Mouse (Mus musculus): Measurements from ENCODE around the gene AB124611. TPM values are rescaled to one million over a fixed set of nuclear protein-coding genes. Genes with fewer than 3 reads are reported as not detected.

The AB124611 gene
- polyA plus RNA-seq, 2 experiments from 2014 or later = 51.6 to 60.4 TPM

Other genes starting within 250 kb of the AB124611 start
- gene Kri1, start 238.2 kb upstream of the AB124611 start, polyA plus RNA-seq (2017; shearing (Covaris generic)) = 10 to 100 TPM; 25.2 to 45.3 TPM
- gene Cdkn2d, start 234.8 kb upstream of the AB124611 start, polyA plus RNA-seq (2017; shearing (Covaris generic)) = 100 to 1,000 TPM; 124 to 126 TPM
- 1 to 10 TPM; 2.4 to 2.9 TPM for gene Ap1m2, start 213.8 kb upstream of the AB124611 start, polyA plus RNA-seq (2017; shearing (Covaris generic))
- 100 to 1,000 TPM; 242 to 364 TPM for gene Slc44a2, start 205.5 kb upstream of the AB124611 start, polyA plus RNA-seq (2017; shearing (Covaris generic))
- 100 to 1,000 TPM; 127 to 203 TPM for gene Ilf3, start 158.3 kb upstream of the AB124611 start, polyA plus RNA-seq (2017; shearing (Covaris generic))
- gene Qtrt1, start 114.3 kb upstream of the AB124611 start, polyA plus RNA-seq (2017; shearing (Covaris generic)) = 10 to 100 TPM; 32.1 to 46.9 TPM
- gene Dnm2, start 101.3 kb upstream of the AB124611 start, polyA plus RNA-seq (2017; shearing (Covaris generic)) = 100 to 1,000 TPM in 1 of 2 experiments, 10 to 100 TPM in 1; 97.0 to 119 TPM
- 1 to 10 TPM; 6.4 to 8.2 TPM for gene Tmed1, start 15.9 kb upstream of the AB124611 start, polyA plus RNA-seq (2017; shearing (Covaris generic))
- gene Carm1, start 20.7 kb downstream of the AB124611 start, polyA plus RNA-seq (2017; shearing (Covaris generic)) = 10 to 100 TPM in 1 of 2 experiments, 1 to 10 TPM in 1; 7.1 to 11.4 TPM
- 1 to 10 TPM; 3.2 to 6.1 TPM for gene Timm29, start 66.5 kb downstream of the AB124611 start, polyA plus RNA-seq (2017; shearing (Covaris generic))
- gene Yipf2, start 66.7 kb downstream of the AB124611 start, polyA plus RNA-seq (2017; shearing (Covaris generic)) = 10 to 100 TPM; 19.6 to 30.7 TPM
- gene Smarca4, start 90.0 kb downstream of the AB124611 start, polyA plus RNA-seq (2017; shearing (Covaris generic)) = 10 to 100 TPM; 22.7 to 24.1 TPM
- 10 to 100 TPM; 17.9 to 42.0 TPM for gene Ldlr, start 197.3 kb downstream of the AB124611 start, polyA plus RNA-seq (2017; shearing (Covaris generic))
- 10 to 100 TPM in 1 of 2 experiments, 1 to 10 TPM in 1; 6.5 to 13.5 TPM for gene Spc24, start 234.1 kb downstream of the AB124611 start, polyA plus RNA-seq (2017; shearing (Covaris generic))